Mouse (Mus musculus) neural tube, embryonic 11.5 days (tissue): ENCODE measurements at regions not wholly inside any gene's neighbourhood (a gene's known extent, or its start where the extent isn't known, plus 50 kb on each side); places are given as distances from the start of the nearest gene placed in this dataset.

ENCODE experiments used
- ATAC-seq: fragments of 200-750 bp; cut with Nextera tagmentation; 2 replicates; pipeline ENCODE4 v1.8.0; 2017; ENCODE audit warnings: moderate number of reproducible peaks, mild to moderate bottlenecking, moderate TSS enrichment, moderate library complexity; ENCODE audit not compliant: insufficient read depth, low FRiP score, low TSS enrichment
- DNase-seq: peaks from one replicate; pipeline ENCODE4 v3.0.0-alpha.2; 2015; ENCODE audit warnings: low spot score
- H3K27ac ChIP-seq: fragments of 300-500 bp; sonication (generic); 2 replicates; pipeline ENCODE4 v1.5.1; 2014; ENCODE audit warnings: low read depth, mild to moderate bottlenecking, low read length
- H3K27me3 ChIP-seq: fragments of 300-500 bp; sonication (generic); 2 replicates; pipeline ENCODE4 v1.6.1; 2014; ENCODE audit warnings: mild to moderate bottlenecking, low read length, mixed read lengths; ENCODE audit not compliant: control insufficient read depth, insufficient read depth
- H3K36me3 ChIP-seq: fragments of 300-500 bp; sonication (generic); 2 replicates; pipeline ENCODE4 v1.6.1; 2014; ENCODE audit warnings: mild to moderate bottlenecking, low read length, moderate library complexity, mixed read lengths; ENCODE audit not compliant: control insufficient read depth, insufficient read depth
- H3K4me1 ChIP-seq: fragments of 300-500 bp; sonication (generic); 2 replicates; pipeline ENCODE4 v1.6.1; 2014; ENCODE audit warnings: low read length, mixed read lengths; ENCODE audit not compliant: control insufficient read depth, insufficient read depth
- H3K4me2 ChIP-seq: fragments of 300-500 bp; sonication (generic); 2 replicates; pipeline ENCODE4 v1.6.1; 2014; ENCODE audit warnings: low read depth, mild to moderate bottlenecking, moderate library complexity
- H3K4me3 ChIP-seq: fragments of 300-500 bp; sonication (generic); 2 replicates; pipeline ENCODE4 v1.5.1; 2014; ENCODE audit warnings: low read depth, low read length
- H3K9ac ChIP-seq: fragments of 300-500 bp; sonication (generic); 2 replicates; pipeline ENCODE4 v1.6.1; 2014; ENCODE audit warnings: mild to moderate bottlenecking, low read length
- H3K9me3 ChIP-seq: fragments of 300-500 bp; sonication (generic); 2 replicates; pipeline ENCODE4 v1.6.1; 2016; ENCODE audit warnings: low read length; ENCODE audit not compliant: control insufficient read depth
- WGBS: fragments of 180-500 bp; shearing (Covaris S2); extraction: QIAGEN DNeasy Blood & Tissue Kit; methylation state at CpG from one replicate; pipeline ENCODE4 v1.1.7; 2014; 5-methylcytosine and 5-hydroxymethylcytosine counted together

DNA sequence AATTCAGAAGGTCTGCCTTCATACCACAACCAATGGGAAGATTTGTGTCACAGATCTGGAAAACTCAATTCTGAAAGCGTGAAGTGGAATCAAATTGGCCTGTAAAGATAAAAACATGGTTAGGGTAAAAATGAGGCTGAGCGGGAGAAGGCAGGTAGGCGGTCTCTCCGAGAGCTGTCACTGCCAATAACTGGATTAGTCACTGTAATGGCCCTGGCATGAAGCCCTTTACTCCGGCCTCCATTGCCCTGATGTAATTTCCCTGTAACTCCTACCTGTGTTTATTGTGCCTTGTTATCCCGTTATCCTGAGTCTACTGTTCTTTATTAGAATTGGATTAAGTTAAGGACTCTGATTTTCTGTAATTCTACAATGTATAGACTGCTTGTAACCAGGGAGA, 166.3 kb upstream of the Eef2kmt start:
- ATAC-seq (no peak), DNase-seq (no peak)
- no peaks in the 10 kb centered on the region for H3K36me3 ChIP-seq
- no peaks in the 10 kb centered on the region for H3K4me1 ChIP-seq
- H3K27ac ChIP-seq: no peak overlapping the region
- no peak overlapping the region for H3K4me3 ChIP-seq
- H3K4me2 ChIP-seq: no peak overlapping the region
- no peak overlapping the region for H3K9ac ChIP-seq
- no peaks in the 10 kb centered on the region for H3K27me3 ChIP-seq
- WGBS: 92% methylated on average over 6 of the region's 6 CpGs
- H3K9me3 ChIP-seq: no peaks in the 10 kb centered on the region

DNA sequence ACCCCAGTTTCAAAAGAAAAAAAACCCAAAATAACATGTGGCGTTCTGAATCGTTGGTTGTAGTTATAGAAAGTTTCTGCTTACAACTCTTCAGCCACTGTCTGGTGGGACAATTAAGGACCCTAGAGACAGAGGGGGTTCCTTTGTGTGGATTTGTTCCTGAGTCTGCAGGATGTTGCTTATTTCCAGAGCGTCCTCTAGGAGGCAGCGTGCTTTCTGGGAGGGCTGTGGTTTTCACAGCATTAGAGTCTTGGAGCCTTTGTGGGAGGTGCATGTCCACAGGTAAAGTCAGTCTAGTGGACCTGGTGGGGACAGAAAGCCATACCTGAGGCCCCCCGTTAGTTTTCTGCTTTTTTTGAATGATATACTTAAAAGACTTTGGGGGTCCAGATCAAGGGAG, 165.8 kb upstream of the Eef2kmt start:
- no peaks in the 10 kb centered on the region for H3K27me3 ChIP-seq
- 83% methylated on average over 5 of the region's 5 CpGs for WGBS
- no peaks in the 10 kb centered on the region for H3K9me3 ChIP-seq
- no peak for ATAC-seq
- no peaks in the 10 kb centered on the region for H3K36me3 ChIP-seq
- H3K4me3 ChIP-seq: no peak overlapping the region
- H3K4me1 ChIP-seq: no peaks in the 10 kb centered on the region
- DNase-seq: no peak
- H3K4me2 ChIP-seq: no peak overlapping the region
- no peak overlapping the region for H3K27ac ChIP-seq
- H3K9ac ChIP-seq: no peak overlapping the region

DNA sequence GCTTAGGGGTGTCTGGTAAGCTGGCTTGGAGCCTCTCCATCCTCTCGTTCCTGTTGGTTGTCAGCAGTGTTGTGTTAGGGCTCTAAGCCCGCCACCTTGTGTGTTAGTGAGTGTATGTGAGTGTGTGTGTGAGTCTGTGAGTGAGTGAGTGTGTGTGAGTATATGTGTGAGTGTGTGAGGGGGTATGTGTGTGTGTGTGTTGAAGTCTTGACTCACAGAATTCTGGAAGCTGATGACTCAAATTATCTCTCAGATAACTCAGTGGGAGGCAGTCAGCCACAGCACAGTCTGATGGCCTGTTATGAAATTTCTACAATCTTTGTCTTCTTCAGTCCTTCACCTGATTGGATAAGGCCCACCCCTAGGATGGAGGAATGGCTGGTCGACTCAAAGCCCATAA, 163.7 kb upstream of the Eef2kmt start:
- DNase-seq: no peak
- H3K4me1 ChIP-seq: no peaks in the 10 kb centered on the region
- ATAC-seq: no peak

DNA sequence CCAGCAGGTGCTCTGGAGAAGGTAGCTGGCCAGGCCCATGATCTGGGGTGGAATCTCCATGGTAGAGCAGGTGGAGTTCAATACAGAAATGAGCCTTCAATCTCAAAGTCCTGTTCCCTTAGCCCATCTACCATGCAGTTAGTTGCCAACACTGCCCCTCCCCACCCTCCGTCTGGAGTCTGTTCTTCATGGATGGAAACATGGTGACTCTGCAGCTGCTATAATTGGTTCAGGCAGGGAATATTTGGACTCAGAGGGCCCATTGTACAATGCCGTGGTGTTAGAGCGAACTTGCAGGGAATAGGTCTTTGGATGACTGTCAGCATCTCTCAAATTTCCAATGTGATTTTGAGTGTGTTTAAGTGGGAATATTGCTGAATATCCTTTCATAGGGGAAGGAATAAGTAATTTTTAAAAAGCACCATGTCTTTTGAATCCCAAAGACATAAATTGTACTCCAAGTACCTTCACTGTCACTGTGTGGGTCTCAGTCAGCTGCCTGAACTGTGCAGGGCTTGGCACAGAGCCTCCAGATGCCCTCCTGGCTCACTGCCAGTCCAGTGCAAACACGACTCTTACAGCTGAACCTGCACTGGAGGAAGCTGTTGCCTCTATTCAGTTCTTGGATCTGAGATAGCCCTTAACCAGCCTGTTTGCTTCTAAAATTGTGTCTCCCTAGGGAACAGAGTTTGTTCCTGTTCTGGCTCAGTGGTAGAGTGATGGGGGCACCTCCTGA, 162.8 kb upstream of the Eef2kmt start:
- DNase-seq: no peak
- Histone ChIP-seq H3K9ac (no peak overlapping the region), H3K27me3 (no peaks in the 10 kb centered on the region), H3K9me3 (no peaks in the 10 kb centered on the region), H3K4me3 (no peak overlapping the region), H3K4me2 (no peak overlapping the region), H3K4me1 (no peaks in the 10 kb centered on the region), H3K27ac (no peak overlapping the region), H3K36me3 (no peaks in the 10 kb centered on the region)
- WGBS: 87% methylated on average over 4 of the region's 4 CpGs
- no peak for ATAC-seq

More for the DNA sequence above, 163.7 kb upstream of the Eef2kmt start:
- 74% methylated on average over 3 of the region's 3 CpGs for WGBS
- Histone ChIP-seq H3K27ac (no peak overlapping the region), H3K27me3 (no peaks in the 10 kb centered on the region), H3K4me3 (no peak overlapping the region), H3K9me3 (no peaks in the 10 kb centered on the region), H3K36me3 (no peaks in the 10 kb centered on the region), H3K9ac (no peak overlapping the region), H3K4me2 (no peak overlapping the region)

DNA sequence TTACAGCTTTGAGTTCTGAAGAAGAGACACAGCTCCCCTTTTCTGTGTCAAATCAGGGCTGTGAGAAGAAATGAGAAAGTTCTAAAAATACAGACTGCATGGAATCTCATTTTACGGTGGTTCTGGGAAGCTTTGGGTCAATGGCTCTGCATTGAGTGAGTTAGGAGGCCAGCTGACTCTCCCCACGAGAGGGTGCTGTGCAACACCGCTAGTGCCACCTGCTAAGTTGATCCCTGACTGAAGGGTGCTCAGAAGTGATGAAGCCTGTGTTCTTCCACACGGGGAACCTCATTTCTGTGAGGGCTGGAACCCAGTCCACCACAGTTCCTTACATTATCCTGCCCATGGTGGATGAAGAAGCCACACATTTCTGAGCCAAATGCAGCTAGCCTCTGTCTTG, 159.5 kb upstream of the Eef2kmt start:
- H3K4me3 ChIP-seq: no peak overlapping the region
- ATAC-seq: no peak
- H3K4me2 ChIP-seq: no peak overlapping the region
- no peak overlapping the region for H3K9ac ChIP-seq
- H3K27me3 ChIP-seq: no peaks in the 10 kb centered on the region
- H3K27ac ChIP-seq: no peak overlapping the region
- WGBS: 77% methylated on average over 4 of the region's 4 CpGs
- no peaks in the 10 kb centered on the region for H3K4me1 ChIP-seq
- DNase-seq: no peak
- H3K36me3 ChIP-seq: no peaks in the 10 kb centered on the region
- H3K9me3 ChIP-seq: no peaks in the 10 kb centered on the region

DNA sequence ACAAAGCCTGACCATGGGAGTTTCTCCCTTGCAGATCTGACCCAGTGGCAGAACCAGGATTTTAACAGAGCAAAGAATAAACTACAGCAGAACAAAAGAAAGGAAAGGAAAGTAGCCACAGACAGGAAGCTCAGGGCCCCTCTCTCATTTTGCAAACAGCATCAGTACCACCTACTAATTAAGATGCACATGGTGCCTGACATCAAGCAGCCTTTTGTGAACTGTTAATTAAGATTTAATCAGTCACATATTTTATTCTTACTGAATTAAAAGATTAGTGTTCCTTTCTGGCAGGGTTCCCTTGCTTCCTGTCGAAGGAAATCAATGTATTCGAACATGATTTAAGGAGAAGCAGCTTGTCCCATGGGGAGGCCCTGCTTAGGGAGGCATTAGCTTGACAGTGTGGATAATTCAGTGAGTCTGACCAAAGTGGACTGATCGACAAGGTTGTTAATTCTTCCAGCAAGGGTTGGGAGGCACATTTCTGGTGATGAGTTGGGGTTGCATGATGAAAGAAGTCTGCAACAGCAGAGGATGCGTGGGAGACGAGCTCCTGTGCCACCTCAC, 156.1 kb upstream of the Eef2kmt start:
- 74% methylated on average over 5 of the region's 5 CpGs for WGBS
- DNase-seq: no peak

DNA sequence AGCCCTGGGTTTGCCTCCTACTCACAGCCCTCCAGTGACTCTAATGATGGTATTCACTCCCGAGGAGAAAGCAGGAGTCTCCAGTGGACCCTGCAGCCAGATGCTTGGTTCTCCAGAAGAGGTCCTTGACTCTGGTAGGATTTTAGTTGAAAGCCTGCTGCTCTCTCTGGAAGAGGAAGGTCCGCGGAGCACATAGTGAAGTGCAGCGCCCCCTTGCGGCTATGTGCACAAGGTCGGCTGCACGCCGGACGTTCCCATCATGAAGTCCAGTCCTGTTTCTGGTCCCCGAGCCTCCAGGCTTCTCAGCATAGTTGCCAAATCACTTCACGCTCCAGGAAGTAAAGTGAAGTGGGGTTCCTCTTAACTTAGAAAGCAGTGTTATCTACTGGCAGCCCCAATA, 150.9 kb upstream of the Eef2kmt start:
- DNase-seq: peak; percentile 75
- ATAC-seq: no peak
- Histone ChIP-seq H3K4me2 (no peak overlapping the region), H3K4me3 (no peak overlapping the region), H3K4me1 (no peaks in the 10 kb centered on the region), H3K27ac (no peak overlapping the region), H3K9ac (no peak overlapping the region), H3K36me3 (no peaks in the 10 kb centered on the region), H3K9me3 (no peaks in the 10 kb centered on the region), H3K27me3 (no peaks in the 10 kb centered on the region)
- WGBS: 8% methylated on average over 11 of the region's 11 CpGs

More for the DNA sequence above, 156.1 kb upstream of the Eef2kmt start:
- Histone ChIP-seq H3K4me2 (no peak overlapping the region), H3K4me3 (no peak overlapping the region), H3K9ac (no peak overlapping the region), H3K27ac (no peak overlapping the region), H3K27me3 (no peaks in the 10 kb centered on the region), H3K4me1 (no peaks in the 10 kb centered on the region), H3K36me3 (no peaks in the 10 kb centered on the region), H3K9me3 (no peaks in the 10 kb centered on the region)
- no peak for ATAC-seq

DNA sequence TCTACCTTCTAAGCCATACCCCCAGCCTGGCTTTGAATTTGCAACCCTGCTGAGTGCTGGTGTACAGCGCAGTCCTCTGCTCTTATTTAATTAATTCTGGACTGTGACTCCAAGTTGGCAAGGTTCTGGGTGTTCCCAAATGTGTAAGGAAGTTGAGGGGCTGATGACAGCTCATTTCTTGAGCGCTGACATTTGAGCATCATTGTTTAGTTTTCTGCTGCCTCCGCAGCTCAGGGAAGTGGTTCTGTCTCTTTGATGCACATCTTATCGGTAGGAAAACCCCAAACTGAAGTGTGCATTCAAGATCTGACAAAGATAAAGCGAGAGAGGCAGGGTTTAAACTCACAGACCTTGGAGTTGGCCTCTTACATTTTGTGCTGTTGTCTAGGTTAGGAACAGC, 137.6 kb upstream of the Eef2kmt start:
- no peak overlapping the region for H3K4me3 ChIP-seq
- DNase-seq (no peak), ATAC-seq (no peak)
- H3K36me3 ChIP-seq: no peaks in the 10 kb centered on the region
- H3K4me2 ChIP-seq: no peak overlapping the region
- 81% methylated on average over 5 of the region's 5 CpGs for WGBS
- H3K9me3 ChIP-seq: no peaks in the 10 kb centered on the region
- H3K27me3 ChIP-seq: no peaks in the 10 kb centered on the region
- H3K27ac ChIP-seq: no peak overlapping the region
- no peak overlapping the region for H3K9ac ChIP-seq
- no peaks in the 10 kb centered on the region for H3K4me1 ChIP-seq

DNA sequence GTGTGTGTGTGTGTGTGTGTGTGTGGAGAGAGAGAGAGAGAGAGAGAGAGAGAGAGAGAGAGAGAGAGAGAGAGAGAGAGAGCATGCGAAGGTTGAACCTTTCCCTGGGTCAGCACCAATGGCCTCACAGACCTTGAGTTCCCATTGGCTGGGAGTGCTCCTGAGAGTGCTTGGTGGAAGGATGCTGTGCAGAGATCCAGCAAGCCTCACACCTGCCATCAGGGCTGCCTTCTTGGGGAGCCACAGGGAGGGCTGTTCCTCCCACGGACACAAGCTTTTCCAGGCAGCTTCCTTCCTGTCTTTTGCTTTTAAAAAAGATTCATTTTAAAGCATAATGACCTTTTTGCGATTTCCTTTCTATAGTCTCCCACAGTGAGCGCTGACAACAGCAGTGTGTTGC, 127.1 kb upstream of the Eef2kmt start:
- ATAC-seq (no peak), DNase-seq (no peak)
- Histone ChIP-seq H3K4me2 (no peak overlapping the region), H3K4me1 (no peaks in the 10 kb centered on the region), H3K9me3 (no peaks in the 10 kb centered on the region), H3K4me3 (no peak overlapping the region), H3K27me3 (no peaks in the 10 kb centered on the region), H3K27ac (no peak overlapping the region), H3K36me3 (no peaks in the 10 kb centered on the region), H3K9ac (no peak overlapping the region)
- 43% methylated on average over 4 of the region's 4 CpGs for WGBS
